Mouse (Mus musculus) hematopoietic stem cell, adult 5-6 weeks (primary cell): ENCODE measurements around the gene Tnip1. TPM values are rescaled to one million over a fixed set of nuclear protein-coding genes. Genes with fewer than 3 reads are reported as not detected.
"Not testable (repeated sequence)": the region's sequence is repeated elsewhere in the genome, so short reads cannot be mapped to it uniquely, and the experiment has no call there.

Experiments used
- ATAC-seq, 2 experiments: fragments of 125-278 bp in 1 of 2; replicated peaks in 1 of 2; 2 replicates each; pipeline ENCODE4 v1.8.0; 2016 to 2017; ENCODE audit warnings: inconsistent platforms in 2 of 2, mild to moderate bottlenecking in 2 of 2, moderate number of reproducible peaks in 2 of 2, low read depth in 1 of 2, moderate TSS enrichment in 1 of 2; ENCODE audit not compliant: low FRiP score in 2 of 2, poor library complexity in 2 of 2, severe bottlenecking in 2 of 2, insufficient read depth in 1 of 2, low TSS enrichment in 1 of 2
- total RNA-seq: library from RNA; stranded (forward); fragments of 172-1452, 232-1000 nt; gene quantifications from 2 replicates; pipeline ENCODE4 v1.2.3, GENCODE M21; 2017

Gene Tnip1
- total RNA-seq, 1 experiment from 2014 or later, result 44.4 TPM

GRCm38 (mm10) chr11:54975340-54975739 is 12.6 kb upstream of the Tnip1 start:
- ATAC-seq, result peak; percentile 27 to 33; a peak in 2 of 4 replicates

DNA sequence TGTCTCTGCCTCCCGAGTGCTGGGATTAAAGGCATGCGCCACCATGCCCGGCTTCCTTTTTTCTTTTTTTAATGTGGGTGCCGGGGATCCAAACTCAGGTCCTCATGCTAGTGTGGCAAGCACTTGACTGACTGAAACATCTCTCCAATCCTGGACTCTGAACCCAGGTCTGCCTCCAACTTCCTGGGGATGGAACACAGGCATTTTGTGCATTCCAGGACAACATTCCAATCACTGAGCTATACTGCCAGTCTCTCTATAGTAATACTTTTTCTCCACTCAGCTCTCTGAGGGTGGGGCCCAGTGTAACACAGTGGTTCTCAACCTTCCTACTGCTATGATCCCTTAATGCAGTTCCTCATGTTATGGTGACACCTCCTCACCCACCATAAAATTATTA is 11.9 kb upstream of the Tnip1 start:
- ATAC-seq, result no peak

- peak; percentile 55 to 72 for ATAC-seq
Measured at GRCm38 (mm10) chr11:54973481-54974212, 10.9 kb upstream of the Tnip1 start.

DNA sequence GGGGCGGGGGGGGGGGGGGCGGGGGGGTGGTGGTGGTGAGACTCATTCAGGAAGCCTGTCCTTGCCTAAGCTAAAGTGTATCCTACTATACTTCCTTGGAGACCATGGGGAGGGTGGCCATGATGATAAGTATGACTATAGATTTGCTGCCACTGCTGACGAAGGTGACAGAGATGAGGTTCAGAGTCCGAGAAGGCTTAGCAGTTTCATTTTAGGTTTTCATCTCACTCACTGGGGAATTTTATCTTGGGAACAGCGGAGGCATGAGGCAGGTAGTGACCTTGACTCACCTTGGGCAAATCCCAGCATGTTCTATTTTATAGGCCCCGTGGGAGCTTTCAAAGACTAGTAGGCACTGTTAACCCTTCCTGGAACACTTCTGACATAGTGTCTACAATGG is 10.1 kb upstream of the Tnip1 start:
- no peak for ATAC-seq

DNA sequence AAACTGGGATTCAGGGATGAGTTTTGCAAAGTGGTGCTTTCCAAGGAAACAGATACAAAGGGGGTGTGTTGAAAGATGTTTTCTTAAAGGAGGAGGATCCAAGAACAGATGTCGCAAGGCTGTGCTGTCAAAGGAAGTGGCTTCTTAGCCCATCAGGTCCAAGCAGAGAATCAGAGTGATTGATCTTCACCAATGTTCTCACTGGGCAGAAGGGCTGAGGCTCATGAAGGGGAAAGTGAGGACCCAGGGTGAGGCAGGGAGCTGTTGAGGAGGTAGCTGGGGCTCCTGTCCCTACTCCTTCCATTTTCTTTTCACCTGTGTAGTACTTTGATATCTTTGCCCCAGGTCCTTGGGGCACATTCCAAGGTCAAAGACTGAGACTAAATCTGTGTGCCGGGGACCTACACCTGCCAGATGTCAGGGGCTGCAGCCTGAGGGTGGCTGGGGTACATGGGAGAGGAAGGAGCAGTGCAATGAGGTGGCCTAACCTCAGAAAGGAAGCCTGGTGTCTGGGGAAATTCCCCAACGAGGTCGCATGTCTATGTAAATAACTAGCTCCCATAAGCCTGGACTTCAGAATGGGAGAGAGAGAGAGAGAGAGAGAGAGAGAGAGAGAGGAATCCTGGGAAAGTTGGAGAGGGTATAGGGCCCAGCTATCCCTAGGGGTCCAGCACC is 9.5 kb upstream of the Tnip1 start:
- ATAC-seq, result peak; percentile 46 to 58; a peak in 3 of 4 replicates

DNA sequence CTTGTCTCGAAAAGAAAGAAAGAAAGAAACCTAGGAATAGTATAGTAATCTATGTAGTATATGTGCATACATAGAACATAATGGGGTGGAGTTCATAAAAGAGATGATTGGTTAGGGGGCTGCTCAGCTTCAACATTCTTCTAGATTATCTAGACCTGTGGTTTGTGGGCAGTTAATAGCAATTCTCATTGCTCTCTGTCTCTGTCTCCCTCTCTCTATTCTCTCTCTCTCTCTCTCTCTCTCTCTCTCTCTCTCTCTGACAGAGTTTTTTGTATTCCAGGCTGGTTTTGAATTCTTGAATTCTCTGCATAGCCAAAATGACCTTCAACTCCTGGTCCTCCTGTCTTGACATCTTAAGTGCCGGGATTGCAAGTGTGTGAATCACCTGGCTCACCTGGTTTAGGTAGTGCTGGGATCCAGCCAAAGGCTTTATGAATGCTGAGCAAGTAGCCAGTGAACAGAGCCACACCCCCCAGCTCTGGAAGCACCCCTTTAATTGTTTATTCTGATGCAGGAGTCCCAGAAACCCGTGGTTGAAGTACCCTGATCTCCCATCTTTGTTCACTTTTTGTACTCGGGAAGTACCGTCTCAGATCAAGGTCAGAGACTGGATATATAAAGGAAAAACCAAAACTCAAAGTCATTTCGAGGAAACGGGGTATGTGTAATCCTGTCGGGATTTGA is 8.8 kb upstream of the Tnip1 start:
- ATAC-seq, result no peak

GRCm38 (mm10) chr11:54965234-54965633 is 2.5 kb upstream of the Tnip1 start:
- no peak for ATAC-seq

DNA sequence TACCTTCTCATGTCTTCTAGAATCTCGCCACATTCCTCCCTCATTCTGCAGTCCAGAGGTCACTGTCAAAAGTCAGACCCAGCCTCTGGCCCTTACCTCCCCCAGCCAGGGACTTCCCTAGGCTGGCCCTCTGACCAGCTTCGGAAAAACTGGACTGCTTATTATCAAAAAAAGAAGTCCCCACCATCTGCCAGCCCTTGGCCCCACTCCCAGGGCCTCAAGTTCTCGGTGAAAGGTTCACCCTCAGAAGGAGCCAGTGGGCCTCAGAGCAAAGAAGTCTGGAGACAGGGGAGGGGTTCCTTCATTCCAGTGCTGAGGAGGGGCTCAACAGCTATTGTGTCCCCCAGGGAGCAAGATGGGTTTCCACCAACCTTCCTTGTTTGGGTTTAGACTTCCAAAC is 796 bp downstream of the Tnip1 start:
- no peak for ATAC-seq

DNA sequence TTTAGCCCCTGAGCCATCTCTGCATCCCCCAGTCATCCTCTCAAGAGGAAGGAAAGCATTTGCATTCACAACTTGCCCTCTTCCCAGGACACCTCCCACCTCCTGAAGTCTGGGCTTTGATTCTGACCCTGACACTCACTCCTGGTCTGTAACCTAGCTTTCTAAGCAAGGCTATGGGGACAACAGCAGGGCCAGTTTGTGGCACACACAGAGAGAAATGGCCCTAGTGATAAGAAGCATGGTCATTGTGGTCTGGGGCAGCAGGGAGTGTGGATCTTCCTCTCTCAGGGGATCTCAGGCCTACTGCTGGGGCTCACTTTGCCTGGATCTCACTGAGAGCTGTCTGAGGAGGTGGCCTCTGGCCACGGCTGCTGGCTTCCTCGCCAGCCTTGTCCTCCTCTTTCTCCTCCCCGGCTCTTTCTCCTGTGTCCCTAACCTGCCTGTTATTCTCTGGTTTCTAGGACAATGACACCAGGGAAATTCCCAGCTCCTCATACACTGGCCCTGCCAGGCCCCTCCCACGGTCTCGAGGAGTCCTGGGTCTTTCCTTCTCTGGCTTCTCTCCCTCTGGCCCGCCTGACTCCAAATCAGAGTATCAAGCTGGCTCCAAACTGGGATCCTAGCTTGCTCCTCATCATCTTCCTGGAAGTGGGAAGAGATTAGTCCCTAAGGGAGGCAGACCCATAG is 1.4 kb downstream of the Tnip1 start:
- 0 out of 4 replicates have a peak, but pooled peaks of 1 of the 2 experiments have one; percentile 13 for ATAC-seq

DNA sequence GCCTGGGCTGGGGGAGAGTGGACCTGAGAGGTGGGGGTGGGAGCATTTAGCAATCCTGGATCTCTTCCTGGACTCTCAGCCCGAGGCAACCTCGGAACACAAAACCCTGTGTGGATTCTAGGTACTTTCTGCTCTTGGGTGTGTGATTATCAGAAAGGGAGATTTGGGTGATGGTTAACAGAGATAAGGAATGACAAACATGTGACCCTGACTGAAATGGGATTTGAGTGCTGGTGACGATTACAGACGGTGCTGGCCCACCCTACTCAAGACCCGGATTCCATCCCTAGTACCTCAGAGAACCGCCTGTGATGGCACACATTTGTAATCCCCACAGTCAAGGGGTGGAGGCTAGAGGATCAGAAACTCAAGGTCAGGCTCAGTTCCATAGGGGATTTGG is 2.5 kb downstream of the Tnip1 start:
- ATAC-seq, result no peak

- ATAC-seq, result no peak
Measured at GRCm38 (mm10) chr11:54958571-54959073, 4.1 kb downstream of the Tnip1 start.

DNA sequence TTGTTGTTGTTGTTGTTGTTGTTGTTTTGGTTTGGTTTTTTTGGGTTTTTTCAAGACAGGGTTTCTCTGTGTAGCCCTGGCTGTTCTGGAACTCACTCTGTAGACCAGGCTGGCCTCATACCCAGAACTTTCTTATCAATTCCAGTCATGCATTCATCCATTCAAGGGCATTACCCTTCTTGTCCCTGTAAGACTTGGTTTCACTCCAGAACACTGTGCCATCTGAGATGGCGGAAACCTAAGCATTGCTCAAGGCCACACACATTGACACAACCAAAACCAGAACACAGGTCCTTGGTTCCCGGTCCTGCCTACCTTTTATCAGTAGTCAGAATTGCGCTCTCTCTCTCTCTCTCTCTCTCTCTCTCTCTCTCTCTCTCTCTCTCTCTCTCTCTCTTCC is 5.0 kb downstream of the Tnip1 start:
- ATAC-seq, result not testable (repeated sequence)

DNA sequence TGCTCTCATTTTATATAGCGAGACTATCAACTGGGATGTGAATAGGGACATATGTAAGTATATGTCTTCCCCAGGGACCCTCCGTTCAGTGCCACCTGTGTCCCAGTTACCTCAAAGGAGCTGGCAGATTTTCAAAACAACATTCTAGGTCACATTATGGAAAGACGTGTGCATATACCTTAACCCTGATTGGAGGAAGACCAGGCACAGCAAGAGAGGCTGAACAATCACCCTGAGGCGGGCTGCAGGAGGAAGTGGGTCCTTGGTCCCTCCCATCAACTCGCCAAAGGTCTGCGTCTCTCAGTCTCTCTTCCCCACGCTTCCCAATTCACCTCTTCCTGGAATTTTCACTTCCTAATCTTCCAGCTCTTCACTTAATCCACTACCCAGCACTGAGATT is 5.8 kb downstream of the Tnip1 start:
- no peak for ATAC-seq

GRCm38 (mm10) chr11:54955735-54956480 is 6.8 kb downstream of the Tnip1 start:
- peak; percentile 93 to 96 for ATAC-seq

- not testable (repeated sequence) for ATAC-seq
Measured at GRCm38 (mm10) chr11:54955400-54955734, 7.3 kb downstream of the Tnip1 start.

DNA sequence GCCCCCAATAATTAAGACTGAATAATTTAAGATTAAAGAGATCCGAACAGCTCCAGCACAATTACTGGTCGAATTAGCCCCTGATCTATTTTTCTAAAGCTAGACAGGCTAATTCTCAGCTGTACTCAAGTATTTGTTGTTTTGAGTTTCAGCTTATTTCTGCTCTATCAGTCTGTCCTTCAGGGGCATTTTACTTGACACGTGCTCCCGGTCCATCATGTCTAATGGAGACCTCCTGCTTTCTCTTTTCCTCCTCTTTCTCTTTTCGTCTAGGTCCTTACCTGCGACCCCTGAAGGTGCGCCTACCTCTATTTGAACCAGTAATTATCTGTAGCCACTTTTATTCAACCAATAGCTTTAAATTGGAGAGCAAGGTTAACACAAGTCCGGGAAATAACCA is 8.0 kb downstream of the Tnip1 start:
- no peak for ATAC-seq

DNA sequence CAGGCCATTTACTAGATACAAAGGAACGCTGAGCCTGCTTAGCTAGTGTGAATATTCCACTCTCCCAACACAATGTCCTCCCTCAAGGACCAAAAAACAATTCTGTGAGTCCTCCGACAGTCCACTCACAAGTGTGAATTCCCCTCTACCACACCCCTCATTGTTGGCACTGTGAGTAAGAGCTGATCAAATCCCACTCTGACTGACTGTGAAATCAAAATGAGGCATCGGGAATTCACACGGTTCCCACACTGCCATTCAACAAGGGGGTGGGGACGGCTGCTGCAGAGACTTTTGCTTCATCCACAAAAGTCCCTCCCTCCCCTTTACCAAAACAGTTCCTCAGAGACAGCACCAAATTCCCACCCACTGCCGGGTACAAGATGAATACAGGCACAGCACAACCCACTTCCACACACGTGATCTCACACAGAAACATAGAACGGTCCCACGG is 8.7 kb downstream of the Tnip1 start:
- no peak for ATAC-seq
